Mouse (Mus musculus) liver, adult 2 months (tissue): ENCODE data around the gene Ptprn2.

Source experiments
- CTCF ChIP-seq: fragments of 200-500 bp; IDR thresholded peaks from 2 replicates; pipeline ENCODE4 v1.5.1; 2011; ENCODE audit warnings: low read depth, low read length, control low read depth
- POLR2A ChIP-seq: fragments of 200-500 bp; IDR thresholded peaks from 2 replicates; pipeline ENCODE4 v1.6.1; 2011; ENCODE audit warnings: low read length, control low read depth; ENCODE audit not compliant: insufficient read depth; ENCODE audit errors: extremely low read depth

- no peak for TF ChIP-seq CTCF
- TF ChIP-seq POLR2A: no peak
Measured at GRCm38 (mm10) chr12:117160211-117160891, 674.8 kb downstream of the Ptprn2 start.
